Mouse (Mus musculus) c-Kit-positive CD71-negative TER-119-negative erythroid progenitor cells, embryonic 14.5 days (primary cell): ENCODE results near the gene Pla2g1b.
A peak's percentile ranks its signal among the peaks of the same experiment; 100 is the strongest.
"Not testable (repeated sequence)": the region's sequence is repeated elsewhere in the genome, so short reads cannot be mapped to it uniquely, and the experiment has no call there.

ENCODE experiments used
- DNase-seq: peaks from one replicate; pipeline ENCODE4 v3.0.0-alpha.2; 2013; ENCODE audit warnings: low read depth

The Pla2g1b gene

DNA sequence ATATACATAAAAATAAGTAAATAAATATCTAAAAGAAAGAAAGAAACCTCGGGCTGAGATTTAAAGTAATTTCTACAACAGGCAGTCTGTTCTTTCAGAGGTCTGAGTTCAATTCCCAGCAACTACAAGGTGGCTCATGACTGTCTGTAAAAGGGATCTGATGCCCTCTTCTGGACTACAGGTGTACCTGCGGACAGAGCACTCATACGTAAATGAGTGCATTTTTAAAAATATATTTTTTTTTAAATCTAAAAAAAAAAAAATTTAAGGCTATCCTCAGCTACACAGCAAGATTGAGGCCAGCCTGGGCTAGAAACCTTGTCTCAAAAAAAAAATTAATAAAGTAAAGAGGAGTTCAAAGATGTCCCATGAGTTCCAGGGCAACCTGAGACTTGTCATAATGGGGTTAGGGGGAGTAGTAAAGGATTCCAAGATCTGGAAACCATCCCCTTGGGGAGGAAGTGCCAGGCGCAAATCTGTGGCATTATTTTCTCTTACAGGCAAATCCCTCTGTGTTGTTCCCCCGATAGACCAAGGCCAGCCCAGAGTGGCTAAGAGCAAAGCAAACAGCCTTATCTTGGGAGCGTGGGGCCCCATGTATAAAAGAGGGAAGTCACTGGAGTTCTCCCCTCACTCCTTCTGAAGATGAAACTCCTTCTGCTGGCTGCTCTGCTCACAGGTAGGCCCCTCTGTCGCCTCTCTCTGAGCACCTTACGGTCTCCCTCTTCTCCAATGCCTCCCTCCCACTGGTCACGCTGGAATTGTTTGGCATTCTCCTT, at the start of gene Pla2g1b:
Pla2g1b (plus strand) TSS at position 621 of the 779 bp plus-strand sequence.
- no peak for DNase-seq

DNA sequence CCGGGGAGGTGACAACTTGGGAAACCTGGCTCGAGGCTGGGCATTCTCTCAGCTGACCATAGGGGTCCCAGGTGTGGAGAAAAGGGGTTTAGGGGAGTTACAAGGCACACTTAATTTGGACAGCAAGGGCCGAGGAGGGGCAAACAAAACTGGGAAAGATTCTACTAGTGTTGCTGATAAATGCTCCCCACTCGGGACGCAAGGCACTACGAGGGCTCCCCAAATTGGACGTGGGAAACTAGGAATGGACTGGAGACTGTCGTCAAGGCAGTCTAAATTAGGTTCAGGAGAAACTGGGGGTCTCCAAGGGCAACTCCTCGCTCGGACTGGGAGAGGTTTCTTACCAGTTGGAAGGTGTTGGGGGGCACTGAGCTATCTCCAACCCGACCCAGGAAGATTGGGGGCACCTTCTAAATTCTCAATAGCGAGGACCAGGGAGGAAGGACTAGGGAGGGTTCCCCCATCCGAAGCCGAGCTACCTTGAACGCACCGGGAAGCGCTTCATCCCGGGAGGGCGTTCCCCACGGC, 37.2 kb upstream of the Pla2g1b start:
- no peak for DNase-seq

DNA sequence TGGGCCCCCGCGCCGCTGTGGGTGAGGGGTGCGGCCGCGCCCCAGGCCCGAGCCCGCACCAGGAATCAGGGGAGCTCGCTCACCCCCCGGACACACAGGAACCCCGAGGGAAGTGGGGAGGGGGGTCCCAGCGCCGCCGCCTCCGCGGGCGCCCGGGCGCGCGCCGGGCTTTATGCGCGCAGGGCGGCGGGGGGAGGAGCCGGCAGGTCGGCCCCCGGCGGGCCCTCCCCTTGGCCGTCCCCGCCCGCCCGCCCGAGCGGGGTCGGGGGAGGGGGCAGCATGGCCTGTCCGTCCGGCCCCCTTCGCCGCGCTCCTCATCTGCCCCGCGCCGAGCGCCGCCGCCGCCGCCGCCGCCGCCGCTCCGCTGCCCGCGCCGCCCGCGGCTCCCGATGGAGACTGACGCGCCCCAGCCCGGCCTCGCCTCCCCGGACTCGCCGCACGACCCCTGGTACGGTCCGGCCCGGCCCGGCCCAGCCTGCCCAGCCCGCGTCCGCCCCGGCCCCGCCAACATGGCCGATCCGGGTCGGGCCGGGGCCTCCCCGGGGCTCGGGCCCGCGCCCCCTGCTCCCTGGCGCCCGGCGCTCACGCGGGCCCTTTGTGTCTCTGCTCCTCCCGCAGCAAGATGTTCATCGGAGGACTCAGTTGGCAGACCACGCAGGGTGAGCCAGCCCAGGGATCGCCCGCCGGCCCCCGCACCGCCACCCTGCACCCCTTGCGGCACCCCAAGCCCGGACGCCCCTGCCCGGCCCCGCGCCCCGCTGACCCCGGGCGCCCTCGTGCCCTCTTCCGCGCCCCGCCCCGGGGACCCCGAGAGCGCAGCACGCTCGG, 36.5 kb upstream of the Pla2g1b start, which contains the start of gene Msi1:
Msi1 (plus strand) TSS at position 241 of the 828 bp plus-strand sequence.
- no peak for DNase-seq

DNA sequence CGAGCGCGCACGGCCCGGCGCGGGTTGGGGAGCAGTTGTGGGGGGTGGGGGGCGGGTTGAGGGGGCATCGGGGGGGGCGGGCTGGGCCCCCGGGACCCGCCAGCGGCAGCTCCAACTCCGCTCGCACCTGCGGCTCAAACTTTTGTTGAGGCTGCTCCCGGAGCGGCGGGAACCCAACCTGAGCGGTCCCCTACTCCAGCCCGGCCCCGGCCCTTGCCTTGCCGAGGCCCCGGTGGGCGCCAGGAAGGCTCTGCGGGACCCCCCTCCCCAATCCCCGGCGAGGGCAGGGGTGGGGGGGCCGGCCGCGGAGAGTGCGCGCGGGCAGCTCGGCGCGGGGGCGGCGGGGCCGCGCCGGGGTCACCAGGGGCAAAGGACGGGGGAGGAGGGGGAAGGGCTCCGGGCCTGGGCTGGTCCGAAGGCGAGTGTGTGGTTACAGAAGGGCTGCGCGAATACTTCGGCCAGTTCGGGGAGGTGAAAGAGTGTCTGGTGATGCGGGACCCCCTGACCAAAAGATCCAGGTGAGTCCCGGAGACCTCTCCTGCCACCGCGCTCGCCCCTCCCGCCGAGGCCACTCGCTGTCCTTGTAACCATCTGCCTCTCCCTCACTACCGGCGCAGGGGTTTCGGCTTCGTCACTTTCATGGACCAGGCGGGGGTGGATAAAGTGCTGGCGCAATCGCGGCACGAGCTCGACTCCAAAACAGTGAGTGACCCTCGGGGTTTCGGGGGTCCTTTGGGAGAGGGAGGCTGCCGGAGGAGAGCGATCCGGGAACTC, 35.7 kb upstream of the Pla2g1b start:
- no peak for DNase-seq

DNA sequence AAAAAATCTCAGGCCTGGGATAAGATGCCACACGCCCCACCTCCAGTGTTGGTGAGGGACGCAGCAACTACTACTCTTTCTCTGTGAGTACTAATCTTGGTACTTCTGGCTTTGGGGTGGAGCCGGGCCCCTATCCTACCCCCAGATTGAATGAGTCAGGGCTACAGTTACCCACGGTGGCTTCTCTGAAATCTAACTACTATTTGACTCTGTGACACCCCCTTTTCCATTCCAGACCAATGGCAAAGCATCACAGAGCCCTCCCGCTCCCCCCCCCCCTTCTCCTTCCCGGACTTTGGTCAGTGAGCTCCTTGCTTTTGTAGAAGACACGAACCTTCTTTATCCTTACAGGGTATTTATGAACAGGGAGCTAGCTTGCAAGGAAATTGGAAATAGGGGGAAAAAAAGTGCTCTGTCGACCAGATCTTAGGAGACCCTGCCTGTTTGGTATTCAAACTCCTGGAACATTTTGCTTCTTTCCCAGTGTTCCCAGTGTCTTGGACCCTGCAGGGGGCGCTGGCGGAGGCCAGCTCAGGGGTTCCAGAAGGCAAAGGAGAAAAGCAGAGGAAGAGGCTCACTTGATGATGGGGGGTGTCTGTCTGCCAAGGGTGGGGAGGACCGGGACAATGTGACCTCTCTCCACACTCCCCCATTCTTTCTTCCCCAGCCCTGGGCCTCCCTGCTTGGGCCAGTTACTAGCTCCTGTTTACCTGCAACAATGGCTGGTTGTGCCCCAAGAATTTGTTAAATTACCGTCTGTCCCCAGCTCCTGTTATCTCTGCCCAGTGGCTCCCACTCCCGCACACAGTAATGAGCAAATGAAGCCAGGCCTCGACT, 34.8 kb upstream of the Pla2g1b start:
- DNase-seq: no peak

DNA sequence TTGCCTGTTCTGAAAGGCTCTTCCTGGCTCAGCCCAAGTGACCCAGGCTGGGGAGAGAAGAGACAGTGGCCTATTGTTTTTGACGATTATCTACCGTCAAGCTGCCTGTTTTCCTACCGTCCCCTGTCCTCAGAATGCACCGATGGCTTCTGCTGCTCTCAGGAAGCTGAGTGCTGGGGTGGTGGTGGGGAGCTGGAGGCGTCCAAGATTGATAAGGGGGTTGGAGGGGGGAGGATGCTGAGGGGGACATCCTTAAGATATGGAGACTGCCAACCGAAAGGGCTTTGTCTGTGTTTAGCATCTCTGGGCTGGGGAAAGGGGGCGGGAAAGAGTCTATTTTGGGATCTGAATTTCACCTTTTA, 34.2 kb upstream of the Pla2g1b start:
- no peak for DNase-seq

DNA sequence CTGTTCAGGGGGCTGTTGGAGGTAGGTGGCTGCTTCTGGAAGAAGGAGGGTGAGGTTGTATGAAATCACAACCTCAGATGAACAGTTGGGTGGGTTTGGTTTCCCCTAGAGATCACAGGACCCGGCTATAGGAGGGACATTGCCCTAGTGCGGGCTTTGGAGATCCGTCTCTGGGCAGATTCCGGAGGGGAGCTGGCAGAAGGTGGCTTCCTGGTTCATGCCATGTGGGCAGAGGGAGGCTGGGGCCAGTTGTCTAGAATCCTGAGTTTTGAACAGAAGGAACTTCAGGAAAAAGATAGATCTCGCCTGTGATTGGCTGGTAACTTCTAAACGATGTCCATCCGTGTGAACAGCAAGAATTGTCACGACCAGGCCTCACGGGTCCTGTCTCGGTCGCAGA, 33.7 kb upstream of the Pla2g1b start:
- no peak for DNase-seq

DNA sequence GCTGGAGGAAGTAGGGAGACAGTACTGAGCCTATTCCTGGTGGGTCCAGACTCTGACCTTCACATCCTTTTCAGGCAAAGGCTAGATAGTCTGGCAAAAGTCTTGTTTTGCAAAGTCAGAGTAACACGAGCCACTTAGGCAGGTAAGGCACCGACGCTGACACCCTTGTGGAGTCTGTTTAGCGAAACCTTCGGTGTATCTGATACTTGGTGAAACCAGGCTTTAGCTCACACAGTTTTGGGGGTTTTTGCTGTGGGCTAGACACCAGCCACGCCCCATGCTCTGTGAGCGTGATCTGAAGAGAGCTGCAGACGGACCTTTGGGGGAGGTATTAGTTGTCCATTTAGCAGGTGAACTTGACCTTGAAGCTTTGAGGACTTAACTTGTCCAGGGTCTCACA, 32.9 kb upstream of the Pla2g1b start:
- no peak for DNase-seq

DNA sequence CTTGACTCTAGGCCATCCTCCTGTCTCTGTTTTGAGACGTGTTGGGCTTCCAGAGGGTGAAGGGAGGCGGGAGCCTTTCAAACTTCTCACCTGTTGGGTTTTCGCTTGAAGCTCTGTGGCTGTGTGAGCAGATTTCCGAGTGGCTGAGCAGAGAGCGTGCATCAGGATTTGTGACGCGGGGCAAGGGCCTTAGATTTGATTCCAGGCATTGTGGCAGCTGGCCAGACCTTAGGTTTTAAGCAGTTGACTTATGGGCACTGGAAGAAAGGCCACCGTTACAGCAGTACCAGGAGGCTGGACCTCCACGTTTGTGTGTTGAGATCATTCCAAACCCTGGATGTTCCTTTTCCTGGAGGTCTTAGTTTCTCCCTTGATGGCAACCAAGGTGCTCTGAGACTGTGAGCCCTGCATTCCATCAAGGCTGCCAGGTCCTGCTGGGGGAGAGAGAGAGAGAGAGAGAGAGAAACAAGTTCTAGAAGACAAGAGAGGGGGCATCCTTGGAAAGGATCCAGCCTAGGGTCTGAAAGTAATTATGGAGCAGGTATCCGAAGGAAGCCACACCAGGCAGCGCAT, 31.7 kb upstream of the Pla2g1b start:
- DNase-seq: no peak

DNA sequence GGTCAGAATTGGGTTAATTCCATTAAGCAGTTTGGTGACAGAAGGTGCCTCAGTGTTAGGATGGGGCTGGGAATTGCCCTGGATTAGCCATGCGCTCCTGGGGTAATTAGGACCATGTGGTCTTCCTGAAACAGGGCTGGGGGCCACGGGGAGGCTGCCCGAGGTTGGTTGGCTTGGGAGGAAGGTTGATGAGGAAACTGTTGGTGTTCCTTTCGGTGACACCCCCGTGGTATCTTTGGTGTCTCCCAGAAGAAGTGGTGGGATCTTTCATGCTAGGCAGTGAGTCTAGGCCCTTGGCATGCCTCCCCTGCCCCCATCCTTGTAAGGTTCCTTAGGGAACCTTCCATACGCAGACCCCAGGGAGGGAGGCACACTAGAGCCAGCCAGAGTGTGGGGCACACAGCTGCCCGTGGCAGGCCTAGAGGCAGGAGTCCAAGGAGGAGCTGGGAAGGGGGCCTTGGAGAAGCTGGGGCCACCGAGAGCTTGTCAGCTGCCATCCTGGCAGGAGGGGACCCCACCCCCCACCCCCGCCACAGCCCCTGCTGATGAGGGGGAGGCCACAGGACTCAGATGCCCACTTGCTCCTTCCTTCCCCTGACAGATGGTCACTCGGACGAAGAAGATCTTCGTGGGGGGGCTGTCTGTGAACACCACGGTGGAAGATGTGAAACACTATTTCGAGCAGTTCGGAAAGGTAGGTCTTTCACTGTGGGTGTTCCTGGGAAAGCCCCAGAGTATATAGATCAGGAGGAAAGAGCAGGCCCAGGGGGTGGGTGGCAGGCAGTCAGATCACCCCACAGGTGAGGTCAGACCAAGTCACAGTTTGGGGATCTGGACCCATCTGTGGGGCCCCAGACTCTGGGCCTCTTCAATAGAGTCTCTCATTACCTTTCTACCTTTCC, 31.0 kb upstream of the Pla2g1b start:
- no peak for DNase-seq

DNA sequence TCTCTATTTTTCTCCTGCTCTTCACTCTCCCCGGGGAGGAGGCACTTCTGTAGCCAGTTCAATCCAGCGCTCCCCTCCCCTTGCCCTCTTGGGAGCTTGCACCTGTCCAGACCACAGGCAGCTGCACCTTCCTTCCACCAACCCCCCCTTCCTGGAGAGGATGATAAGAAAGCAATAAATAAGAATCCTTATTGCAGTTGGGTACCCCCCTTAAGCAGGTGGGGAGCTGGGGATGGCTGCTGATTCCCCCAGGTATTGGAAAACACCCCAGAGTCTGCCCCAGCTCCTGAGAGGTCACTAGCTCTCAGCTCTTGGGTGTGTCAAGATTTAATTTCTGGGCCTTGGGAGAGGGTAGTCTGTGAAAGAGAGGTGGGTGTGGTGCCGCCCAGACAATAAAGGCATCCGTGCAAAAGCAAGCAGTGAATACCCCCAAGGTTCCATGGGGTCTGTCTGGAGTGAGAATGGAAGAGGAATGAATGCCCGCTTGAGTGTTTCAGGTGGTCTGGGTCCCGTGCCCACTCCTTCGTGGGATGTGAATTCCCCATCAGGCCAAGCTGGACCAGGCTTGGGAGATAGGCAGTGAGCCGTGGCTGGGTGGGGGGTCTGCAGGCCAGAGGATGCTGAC, 30.2 kb upstream of the Pla2g1b start:
- no peak for DNase-seq

DNA sequence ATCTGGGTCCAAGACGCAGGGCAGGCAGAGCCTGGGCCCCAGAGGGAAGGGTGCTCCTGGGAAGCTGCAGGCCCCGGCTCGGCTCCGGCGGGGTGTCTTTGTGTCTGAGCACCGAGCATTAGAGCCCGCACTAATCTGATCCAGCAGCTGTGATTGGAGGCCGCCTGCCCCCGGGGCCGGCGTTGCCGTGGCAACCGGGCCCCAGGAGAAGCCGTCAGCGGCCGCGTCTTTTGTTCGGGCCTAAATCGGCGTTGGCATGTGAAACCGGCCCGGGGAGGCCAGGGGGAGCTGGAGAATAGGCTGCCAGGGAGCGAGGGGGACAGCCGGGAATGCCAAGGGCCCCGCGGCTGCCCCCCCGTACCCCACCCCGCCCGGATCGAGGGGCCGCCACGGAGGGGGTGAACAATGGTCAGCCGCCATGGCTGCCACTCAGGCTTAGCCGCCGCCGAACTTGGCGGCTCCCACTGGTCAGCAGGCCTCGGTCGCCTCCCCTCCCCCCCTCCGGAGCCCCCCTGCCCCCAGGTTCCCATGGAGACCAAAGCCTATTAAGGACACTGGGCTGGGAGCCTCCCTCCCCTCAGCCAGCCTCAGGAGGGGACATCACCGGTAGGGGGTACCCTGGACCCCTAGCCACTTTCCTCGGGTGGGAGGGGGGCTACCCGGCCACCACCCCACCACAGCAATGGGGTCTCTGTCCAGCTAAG, 29.5 kb upstream of the Pla2g1b start:
- DNase-seq: no peak

DNA sequence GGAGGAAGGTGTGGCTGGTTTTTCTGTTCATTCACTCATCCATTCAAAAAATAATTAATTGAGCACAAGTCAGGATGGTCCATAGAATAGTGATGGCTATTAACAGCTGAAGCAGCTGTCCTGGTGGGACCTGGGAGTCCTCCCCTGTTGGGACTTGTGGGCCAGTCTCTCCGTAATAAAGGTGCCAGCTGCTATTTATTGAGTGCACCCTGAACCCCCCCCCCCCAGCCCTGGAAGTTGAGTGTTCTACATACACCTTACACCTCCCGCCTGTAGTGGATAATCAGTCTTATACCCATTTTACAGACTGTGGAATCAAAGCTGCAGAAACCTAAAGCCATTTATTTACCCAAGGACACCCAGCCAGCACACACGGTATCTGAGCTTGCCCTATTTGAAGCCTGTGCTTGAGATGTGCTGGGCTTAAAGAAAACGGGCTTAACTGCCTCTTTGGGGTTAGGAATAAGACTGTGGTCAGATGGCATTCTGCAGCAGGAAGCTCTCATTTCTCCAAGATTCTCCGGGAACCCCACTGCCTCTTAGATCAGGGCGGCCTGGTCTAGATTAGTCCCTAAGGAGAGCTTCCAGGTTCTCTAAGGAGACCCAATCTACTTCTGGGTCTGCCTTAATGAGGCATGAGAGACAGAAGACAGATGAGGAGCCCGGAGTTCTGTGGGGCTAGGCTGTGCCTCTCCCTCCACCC, 28.7 kb upstream of the Pla2g1b start:
- no peak for DNase-seq

DNA sequence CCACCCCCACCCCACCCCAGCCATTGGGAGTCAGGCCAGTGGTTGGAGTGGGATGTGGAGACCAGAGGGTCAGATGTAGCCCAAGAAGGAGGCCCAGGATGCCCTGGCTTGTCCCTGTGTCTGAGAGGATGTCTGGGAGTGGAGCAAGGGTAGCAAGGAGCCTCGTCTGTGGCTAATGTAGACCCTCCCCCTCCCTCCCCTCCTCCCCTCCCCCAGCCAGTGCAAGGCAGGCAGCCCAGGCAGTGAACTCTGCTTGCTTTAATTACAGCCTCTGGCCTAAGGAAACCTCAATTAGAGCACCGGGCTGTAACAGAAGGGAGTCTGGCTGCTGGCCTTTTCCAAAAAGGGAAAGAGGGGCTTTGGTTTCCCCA, 28.1 kb upstream of the Pla2g1b start:
- DNase-seq: no peak

DNA sequence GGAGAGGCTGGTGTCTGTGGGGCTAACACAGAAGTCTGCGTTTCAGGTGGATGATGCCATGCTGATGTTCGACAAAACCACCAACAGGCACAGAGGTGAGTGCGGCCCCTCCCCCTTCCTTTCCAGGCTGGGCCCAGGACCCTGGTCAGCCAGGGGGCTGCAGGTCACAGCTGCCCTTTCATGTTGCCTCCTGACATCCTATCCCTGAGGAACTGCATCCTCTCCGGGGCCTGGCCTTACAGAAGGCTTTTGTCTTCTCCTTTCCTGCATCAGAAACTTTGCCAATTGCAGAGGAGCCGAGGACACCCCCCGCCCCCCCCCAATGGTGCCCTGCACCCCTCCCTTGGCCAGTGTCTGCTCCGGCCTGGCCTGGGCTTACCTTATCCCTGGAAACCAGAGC, 27.4 kb upstream of the Pla2g1b start:
- no peak for DNase-seq

DNA sequence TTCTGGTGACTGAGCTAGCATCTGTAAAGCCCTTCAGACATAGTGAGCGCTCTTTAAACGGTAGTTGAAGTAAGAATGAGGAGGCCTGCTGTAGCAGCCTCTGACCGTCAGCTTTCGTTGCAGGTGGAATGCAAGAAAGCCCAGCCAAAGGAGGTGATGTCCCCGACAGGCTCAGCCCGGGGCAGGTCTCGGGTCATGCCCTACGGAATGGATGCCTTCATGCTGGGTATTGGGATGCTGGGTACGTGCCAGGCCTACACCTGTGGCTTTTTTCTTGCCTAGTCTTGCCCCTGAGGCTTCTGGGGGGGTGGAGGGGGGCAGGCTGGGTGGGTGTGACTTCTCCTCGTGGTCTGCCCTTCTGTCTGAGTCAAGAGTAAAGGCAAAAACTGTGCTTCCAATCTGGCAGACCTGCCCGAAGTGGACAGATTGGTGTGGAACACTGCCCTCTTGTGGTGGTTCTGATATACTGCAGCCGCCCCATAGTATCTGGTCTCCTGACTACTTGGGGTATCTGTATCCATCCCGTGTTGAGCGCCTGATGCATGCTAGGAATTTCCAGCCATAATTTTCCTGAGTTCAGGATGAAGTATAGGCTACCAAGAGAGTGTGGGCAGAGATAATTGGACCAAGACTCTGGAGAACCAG, 24.7 kb upstream of the Pla2g1b start:
- peak; percentile 57 for DNase-seq

DNA sequence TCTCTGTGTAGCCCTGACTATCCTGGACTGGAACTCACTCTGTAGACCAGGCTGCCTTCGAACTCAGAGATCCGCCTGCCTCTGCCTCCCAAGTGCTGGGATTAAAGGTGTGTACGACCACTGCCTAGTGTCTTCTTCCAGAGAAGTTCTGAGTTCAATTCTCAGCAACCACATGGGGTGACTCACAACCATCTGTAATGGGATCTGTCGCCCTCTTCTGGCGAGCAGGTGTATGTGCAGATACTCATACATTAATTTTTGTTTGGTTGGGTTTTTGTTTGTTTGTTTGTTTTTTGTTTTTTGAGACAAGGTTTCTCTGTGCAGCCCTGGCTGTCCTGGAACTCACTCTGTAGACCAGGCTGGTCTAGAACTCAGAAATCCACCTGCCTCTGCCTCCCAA, 23.4 kb upstream of the Pla2g1b start:
- DNase-seq: not testable (repeated sequence)

DNA sequence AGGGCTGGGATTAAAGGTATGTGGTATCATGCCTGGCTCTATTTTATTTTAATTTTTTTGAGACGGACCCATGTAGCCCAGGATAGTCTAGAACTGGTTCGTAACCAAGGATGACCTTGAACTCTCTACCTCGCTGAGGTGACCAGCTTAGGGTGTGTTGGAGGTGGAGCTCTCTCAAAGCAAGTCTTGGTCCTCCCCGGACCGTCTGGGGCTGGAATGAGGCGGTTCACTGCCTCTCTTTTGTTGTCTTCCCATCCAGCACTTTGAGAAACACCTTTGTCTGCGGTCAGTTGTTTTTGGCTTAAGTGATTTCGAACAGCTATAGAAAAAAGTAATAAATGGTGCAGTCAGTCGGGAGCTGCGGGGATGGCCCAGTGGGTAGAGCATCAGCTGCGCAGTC, 21.9 kb upstream of the Pla2g1b start:
- no peak for DNase-seq
